Mouse (Mus musculus) cerebellum, adult 11 months (tissue): ENCODE measurements around the gene Ube2e1.
"Not testable (repeated sequence)": the region's sequence is repeated elsewhere in the genome, so short reads cannot be mapped to it uniquely, and the experiment has no call there.

Source experiments
- DNase-seq: peaks from one replicate; pipeline ENCODE4 v3.0.0; 2022

Ube2e1 gene

DNA sequence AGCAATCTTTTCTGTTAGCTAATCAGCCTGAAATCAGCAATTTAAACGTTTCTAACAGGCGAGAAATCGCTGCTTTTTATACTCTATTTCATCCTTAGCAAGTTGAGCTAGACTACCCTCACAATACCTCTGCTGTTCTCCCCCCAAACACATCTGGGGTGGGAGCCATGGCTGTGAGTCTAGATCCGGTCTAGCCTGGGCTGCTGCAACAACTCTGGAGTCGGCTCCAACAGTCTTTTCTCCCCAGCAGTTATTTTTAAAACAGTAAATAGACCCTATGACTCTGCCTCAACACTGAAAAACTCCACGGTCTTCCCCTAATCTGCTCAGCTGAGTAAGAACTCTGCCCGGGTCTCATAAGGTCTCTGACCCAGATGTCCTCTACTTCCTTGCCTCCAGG lies 91.5 kb downstream of the Ube2e1 start:
- DNase-seq = no peak

DNA sequence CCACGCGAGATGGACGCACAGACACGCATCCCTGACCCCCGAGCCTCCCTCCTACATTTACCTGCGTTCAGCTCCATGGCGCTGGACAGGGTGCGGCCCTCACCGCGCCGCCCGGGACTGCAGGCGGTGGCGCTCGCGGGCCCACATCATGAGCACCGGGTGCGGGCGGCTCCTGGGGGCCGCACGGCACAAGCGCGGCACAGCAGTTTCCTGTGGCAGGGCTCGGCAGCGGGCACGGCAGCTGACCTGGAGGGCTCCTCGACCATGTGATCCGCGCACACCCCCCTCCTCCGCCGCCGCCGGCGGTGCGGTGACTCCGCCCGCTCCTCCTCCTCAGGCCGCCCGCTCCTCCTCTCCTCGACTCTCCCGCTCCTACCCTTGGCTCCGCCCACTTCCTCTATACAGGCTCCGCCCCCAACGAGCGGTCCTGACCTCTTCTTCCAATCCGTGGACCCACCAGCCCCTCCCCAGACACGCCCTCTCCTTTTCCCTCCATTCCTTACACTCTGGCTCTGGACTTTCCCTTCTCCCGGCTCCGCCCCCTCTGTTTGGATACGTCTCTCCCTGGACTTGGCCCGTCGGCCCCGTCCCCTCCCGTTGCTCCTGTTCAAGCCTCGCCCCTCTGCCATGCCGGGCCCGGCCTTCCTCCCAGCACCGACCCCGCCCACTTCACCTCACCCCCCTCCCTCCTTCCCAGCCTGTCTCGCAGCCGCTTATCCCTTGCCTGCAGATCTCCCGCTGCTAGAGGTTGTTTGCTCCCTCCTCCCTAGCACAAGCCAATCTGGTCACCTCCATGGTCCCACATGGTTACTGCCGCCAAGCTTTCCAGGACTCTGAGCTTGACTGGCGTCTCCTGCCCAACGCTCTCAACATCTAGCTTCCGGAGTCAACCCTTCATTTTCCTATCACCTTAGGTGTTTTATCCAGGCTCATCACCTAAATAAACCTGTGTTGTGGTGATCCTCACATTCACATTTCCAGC lies 92.6 kb downstream of the Ube2e1 start, which contains the start of gene Nr1d2:
Gene Nr1d2 (minus strand): TSS at position 378 of the 982 bp plus-strand sequence.
- peak; percentile 100 for DNase-seq

DNA sequence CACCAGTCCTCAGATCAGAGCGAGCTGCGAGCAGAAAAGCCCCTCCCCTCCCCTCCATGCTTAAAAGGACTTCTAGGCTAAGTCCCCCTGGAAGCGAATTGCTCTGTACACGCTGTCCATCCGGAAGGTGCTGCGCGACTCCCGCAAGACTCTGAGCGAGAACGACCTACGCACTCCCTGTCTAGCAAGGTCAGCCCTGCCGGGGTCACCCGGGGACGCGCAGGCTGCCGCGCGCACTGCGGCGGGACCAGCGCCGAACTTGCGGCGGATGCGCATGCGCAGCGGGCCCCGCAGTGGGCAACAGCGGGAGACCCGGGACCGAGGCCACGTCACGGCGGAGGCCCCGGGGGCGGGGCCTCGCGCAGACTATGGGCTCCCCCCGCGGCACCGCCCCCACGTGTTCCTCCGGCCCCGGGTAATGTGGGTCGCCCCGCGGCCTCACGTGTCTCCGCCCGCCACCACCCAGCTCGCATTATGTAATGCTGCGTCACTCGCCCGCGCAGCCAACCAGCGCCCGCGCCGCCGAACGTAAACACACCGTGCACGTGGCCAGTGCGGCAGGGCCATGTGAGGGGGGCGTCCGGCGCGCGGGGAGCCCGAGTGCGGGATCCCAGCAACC lies 93.4 kb downstream of the Ube2e1 start:
- peak; percentile 99 for DNase-seq

DNA sequence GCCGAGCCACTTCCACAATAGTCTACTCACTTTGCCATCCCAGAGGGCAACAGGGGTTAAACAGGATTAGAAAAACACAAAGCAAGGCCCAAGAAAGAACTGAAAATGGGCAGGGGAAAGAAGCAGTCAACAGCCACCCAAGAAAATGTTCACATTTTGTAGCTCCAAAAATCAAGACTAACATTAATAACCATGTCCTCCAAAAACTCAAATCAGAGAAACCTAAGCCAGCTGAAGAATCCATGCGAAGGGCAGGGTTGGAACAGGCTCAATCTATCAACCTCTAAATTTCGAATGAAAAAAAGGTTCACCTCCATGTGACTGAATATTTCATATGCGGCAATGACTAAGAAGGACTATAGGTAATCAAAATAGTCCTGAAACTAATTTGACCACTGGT lies 94.3 kb downstream of the Ube2e1 start:
- no peak for DNase-seq

DNA sequence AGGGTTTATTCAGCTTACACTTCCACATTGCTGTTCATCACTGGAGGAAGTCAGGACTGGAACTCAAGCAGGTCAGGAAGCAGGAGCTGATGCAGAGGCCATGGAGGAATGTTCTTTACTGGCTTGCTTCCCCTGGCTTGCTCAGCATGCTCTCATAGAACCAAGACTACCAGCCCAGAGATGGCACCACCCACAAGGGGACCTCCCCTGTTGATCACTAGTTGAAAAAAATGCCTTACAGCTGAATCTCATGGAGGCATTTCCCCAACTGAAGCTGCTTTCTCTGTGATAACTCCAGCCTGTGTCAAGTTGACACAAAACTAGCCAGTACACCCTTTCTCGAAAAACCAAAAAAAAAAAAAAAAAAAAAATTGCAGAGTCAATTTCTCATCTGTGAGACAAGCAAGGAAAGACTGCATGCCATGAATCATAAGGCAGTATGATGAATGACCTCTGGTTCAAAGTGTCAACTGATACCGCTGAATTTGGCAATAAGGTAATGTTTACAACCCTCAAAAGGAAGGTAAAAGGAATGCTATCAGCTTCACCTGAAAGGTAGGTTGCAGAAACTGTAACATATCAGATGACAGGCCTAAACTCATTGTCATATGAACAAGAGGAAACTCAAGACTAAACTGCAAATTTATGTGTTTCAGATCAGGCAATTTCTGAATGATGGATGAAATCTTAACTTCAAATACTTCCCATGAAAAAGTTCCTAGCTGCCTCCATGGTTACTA lies 95.0 kb downstream of the Ube2e1 start:
- not testable (repeated sequence) for DNase-seq

DNA sequence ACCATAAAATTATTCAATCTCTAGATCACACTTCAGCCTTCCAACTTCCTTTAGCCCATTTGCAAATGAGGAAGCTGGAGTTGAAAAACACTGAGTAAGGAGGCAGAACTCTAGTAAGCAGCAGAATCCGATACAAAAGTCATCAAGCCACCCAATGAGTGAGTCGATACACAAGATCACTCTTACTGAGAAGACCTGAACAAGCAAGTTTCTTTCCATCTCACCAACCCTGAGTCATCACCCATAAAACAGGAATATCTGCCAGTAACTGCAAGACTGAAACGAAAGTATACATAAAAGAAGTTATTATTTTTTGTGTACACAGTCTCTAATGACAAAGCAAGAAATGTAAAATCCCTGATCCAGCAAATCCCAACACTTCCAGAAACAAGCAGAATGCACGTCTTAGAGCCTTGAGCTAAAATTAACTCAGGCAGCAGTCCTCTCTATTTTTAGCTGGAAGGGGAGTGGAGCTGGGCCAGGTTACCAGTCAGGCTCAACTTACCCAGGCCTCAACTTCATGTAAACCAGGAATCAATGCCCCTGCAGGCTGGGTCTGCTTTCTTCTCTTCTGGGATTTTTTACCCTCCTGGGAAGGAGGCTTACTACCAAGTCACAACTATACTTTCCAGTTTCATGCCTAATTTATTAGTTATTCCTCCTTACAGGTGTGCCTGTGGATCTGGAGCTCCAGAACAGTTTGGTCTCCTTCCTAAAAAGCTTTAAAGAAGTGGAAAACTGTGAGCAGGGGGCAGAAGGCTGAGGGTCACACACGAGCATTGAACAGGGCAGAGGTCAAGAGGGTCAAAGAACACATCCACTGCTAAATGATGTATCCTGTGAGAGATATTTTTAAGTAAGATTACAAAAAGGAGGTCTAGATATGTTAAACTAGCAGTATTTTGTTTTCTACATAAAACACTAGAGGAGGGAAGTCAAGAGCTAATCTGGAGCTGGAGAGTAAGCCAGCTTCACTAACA lies 97.4 kb downstream of the Ube2e1 start:
- DNase-seq = no peak

DNA sequence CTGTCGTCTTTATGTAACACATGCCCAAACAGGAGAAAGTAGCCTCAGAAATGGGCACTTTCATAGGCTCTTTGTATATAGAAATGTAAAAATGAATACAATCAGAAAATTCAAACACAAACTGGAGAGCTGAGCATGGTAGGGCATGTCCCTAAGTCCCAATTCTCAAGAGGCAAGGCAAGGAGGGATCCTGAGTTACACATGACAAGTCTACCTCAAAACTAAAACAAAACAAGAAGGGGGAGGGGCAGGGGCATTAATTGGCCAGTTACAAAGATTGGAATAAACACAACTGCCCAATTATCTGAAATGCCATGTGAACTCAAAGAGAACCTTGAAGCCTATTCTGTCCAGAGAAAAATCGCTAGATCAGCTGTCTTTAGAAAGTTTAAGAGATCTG lies 98.6 kb downstream of the Ube2e1 start:
- no peak for DNase-seq
